17 mouse cellular contexts compared by ENCODE assay signal in the genomic region with DNA sequence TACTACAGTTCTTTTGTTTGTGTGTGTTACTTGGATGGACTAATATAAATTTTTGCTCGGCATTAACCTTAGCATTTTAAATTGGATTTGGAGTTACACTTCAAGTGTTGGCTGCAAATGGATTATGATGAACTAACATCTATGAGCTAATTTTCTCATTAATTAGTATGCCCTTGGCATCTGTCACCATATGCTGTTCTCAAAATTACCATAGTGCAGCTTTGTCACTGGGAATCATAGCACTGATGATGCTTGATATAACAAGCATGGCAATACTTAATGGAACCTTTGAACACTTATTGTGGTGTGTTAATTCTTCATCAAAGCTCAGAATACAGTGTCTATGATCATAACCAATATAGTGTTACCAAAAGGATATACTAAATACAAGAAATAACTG.
"Had no signal": no experiment of that assay in that cellular context is flagged by ENCODE, and none has a peak within 500 bp of the region (broad histone marks: within the 10 kb centered on the region; RNA-seq: fewer than 3 reads in every experiment).

No protein-coding gene starts in this region.

- H3K9me3 ChIP-seq: limb, embryonic 10.5 days; limb, embryonic 13.5 days; liver, embryonic 12.5 days; liver, embryonic 15.5 days; lung, embryonic 15.5 days; megakaryocyte, embryonic 14.5 days had no signal

- ATAC-seq: liver, embryonic 12.5 days had no signal

- H3K4me3 ChIP-seq: limb, embryonic 10.5 days; limb, embryonic 13.5 days; liver, embryonic 12.5 days; liver, embryonic 15.5 days; lung, embryonic 15.5 days; megakaryocyte, embryonic 14.5 days had no signal

- DNase-seq: kidney, adult 9 months; kidney, postnatal 14 days; kidney, postnatal 4 days; liver; lung, adult 18-20 months; lung, postnatal 10 days; lung, postnatal 36 days; midbrain, embryonic 14.5 days; thymus, adult 18-20 months; thymus, postnatal 36 days had no signal

- H3K36me3 ChIP-seq: limb, embryonic 10.5 days; limb, embryonic 13.5 days; liver, embryonic 12.5 days; liver, embryonic 15.5 days; lung, embryonic 15.5 days had no signal

- H3K4me2 ChIP-seq: limb, embryonic 13.5 days; liver, embryonic 12.5 days; liver, embryonic 15.5 days; lung, embryonic 15.5 days; midbrain, embryonic 11.5 days had no signal

- H3K4me1 ChIP-seq: limb, embryonic 10.5 days; limb, embryonic 13.5 days; liver, embryonic 12.5 days; liver, embryonic 15.5 days; lung, embryonic 15.5 days; megakaryocyte, embryonic 14.5 days had no signal

- H3K27ac ChIP-seq: limb, embryonic 10.5 days; limb, embryonic 13.5 days; liver, embryonic 12.5 days; liver, embryonic 15.5 days; lung, embryonic 15.5 days had no signal

- H3K9ac ChIP-seq: limb, embryonic 13.5 days; liver, embryonic 12.5 days; liver, embryonic 15.5 days; lung, embryonic 15.5 days had no signal

- H3K27me3 ChIP-seq: limb, embryonic 13.5 days; liver, embryonic 12.5 days; liver, embryonic 15.5 days; lung, embryonic 15.5 days; megakaryocyte, embryonic 14.5 days had no signal
